Mouse (Mus musculus) lung, adult 2 months (tissue): ENCODE measurements around the gene Dmrtb1.

Source experiments
- CTCF ChIP-seq: fragments of 200-500 bp; IDR thresholded peaks from 2 replicates; pipeline ENCODE4 v1.5.1; 2011; ENCODE audit warnings: mild to moderate bottlenecking, low read length, control low read depth; ENCODE audit not compliant: insufficient read depth
- POLR2A ChIP-seq: fragments of 200-500 bp; IDR thresholded peaks from 2 replicates; pipeline ENCODE4 v1.6.1; 2011; ENCODE audit warnings: low read depth, mild to moderate bottlenecking, control low read depth, low read length, borderline replicate concordance; ENCODE audit errors: extremely low read depth

DNA sequence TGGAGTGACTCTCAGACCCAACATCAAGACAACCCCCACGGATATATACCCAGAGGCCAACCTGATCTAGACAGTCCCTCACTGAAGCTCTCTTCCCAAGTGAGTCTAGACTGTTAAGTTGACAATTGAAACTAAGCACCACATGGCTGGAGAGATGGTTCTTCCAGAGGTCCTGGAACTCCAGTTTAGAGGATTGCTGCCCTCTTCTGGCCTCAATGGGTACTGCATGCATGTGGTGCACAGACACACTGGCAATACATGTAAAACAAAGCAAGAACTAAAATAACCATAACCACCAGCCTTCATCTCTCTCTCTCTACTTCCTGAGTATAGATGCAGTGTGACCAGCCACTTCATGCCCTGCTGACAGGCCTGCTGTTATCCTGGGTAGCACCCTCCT, 20.2 kb upstream of the Dmrtb1 start:
- TF ChIP-seq POLR2A (no peak), CTCF (peak; percentile 27; the same call in 1 of the 2 replicates)
